Mouse (Mus musculus) embryonic facial prominence, embryonic 11.5 days (tissue): ENCODE measurements around the gene Cd300lb. TPM values are rescaled to one million over a fixed set of nuclear protein-coding genes. Genes with fewer than 3 reads are reported as not detected.
"Not testable (repeated sequence)": the region's sequence is repeated elsewhere in the genome, so short reads cannot be mapped to it uniquely, and the experiment has no call there.

Experiments
- ATAC-seq: fragments of 200-750 bp; cut with Nextera tagmentation; replicated peaks from 2 replicates; pipeline ENCODE4 v1.8.0; 2017; ENCODE audit warnings: low read depth; ENCODE audit not compliant: insufficient number of reproducible peaks, low FRiP score, low TSS enrichment
- DNase-seq: peaks from one replicate; pipeline ENCODE4 v3.0.0-alpha.2; 2015; ENCODE audit warnings: low spot score
- H3K27ac ChIP-seq: fragments of 300-500 bp; sonication (generic); replicated peaks from 2 replicates; pipeline ENCODE4 v1.5.1; 2014; ENCODE audit warnings: mild to moderate bottlenecking, low read depth, low read length, control low read depth
- H3K27me3 ChIP-seq: fragments of 300-500 bp; sonication (generic); 2 replicates; pipeline ENCODE4 v1.6.1; 2014; ENCODE audit warnings: mild to moderate bottlenecking, low read length, moderate library complexity, mixed read lengths; ENCODE audit not compliant: control insufficient read depth, insufficient read depth
- H3K36me3 ChIP-seq: fragments of 300-500 bp; sonication (generic); replicated peaks from 2 replicates; pipeline ENCODE4 v1.6.1; 2014; ENCODE audit warnings: low read depth, mild to moderate bottlenecking, low read length, moderate library complexity, mixed read lengths; ENCODE audit not compliant: control insufficient read depth, insufficient read depth
- H3K4me1 ChIP-seq: fragments of 300-500 bp; sonication (generic); 2 replicates; pipeline ENCODE4 v1.6.1; 2014; ENCODE audit warnings: low read length, mixed read lengths; ENCODE audit not compliant: control insufficient read depth, insufficient read depth
- H3K4me2 ChIP-seq: fragments of 300-500 bp; sonication (generic); 2 replicates; pipeline ENCODE4 v1.6.1; 2014; ENCODE audit warnings: low read depth, mild to moderate bottlenecking, control low read depth, low read length, moderate library complexity
- H3K4me3 ChIP-seq: fragments of 300-500 bp; sonication (generic); 2 replicates; pipeline ENCODE4 v1.5.1; 2014; ENCODE audit warnings: low read depth, low read length, control low read depth
- H3K9ac ChIP-seq: fragments of 300-500 bp; sonication (generic); replicated peaks from 2 replicates; pipeline ENCODE4 v1.6.1; 2014; ENCODE audit warnings: mild to moderate bottlenecking, control low read depth, low read length
- H3K9me3 ChIP-seq: fragments of 300-500 bp; sonication (generic); replicated peaks from 2 replicates; pipeline ENCODE4 v1.6.1; 2016; ENCODE audit warnings: mild to moderate bottlenecking, low read length, inconsistent platforms, mixed read lengths; ENCODE audit not compliant: control insufficient read depth
- WGBS: fragments of 180-500 bp; shearing (Covaris S2); extraction: QIAGEN DNeasy Blood & Tissue Kit; methylation state at CpG from one replicate; pipeline ENCODE4 v1.1.7; 2014; 5-methylcytosine and 5-hydroxymethylcytosine counted together
- polyA plus RNA-seq: library from polyadenylated mRNA; unstranded; fragments of >200 nt; fragmentation: Nextera tagmentation; extraction: Ambion mirVana; gene quantifications from 2 replicates; pipeline ENCODE4 v1.2.1, GENCODE M21; 2014

Cd300lb gene
- polyA plus RNA-seq, 1 experiment from 2014 or later = not detected

- ATAC-seq = no peak
- Histone ChIP-seq H3K27ac (no peak overlapping the region), H3K4me2 (no peak overlapping the region), H3K27me3 (no peaks in the 10 kb centered on the region), H3K4me1 (no peaks in the 10 kb centered on the region), H3K36me3 (no peaks in the 10 kb centered on the region), H3K9me3 (no peaks in the 10 kb centered on the region), H3K4me3 (no peak overlapping the region), H3K9ac (no peak overlapping the region)
- DNase-seq = no peak
- WGBS = 81% methylated on average over 2 of the region's 2 CpGs
Observed at GRCm38 (mm10) chr11:114929581-114929980, 4.6 kb downstream of the Cd300lb start.

GRCm38 (mm10) chr11:114923961-114924360 is 10.2 kb downstream of the Cd300lb start:
- ATAC-seq (no peak), DNase-seq (peak; percentile 38)
- Histone ChIP-seq H3K9ac (no peak overlapping the region), H3K27ac (no peak overlapping the region), H3K4me2 (no peak overlapping the region), H3K9me3 (no peaks in the 10 kb centered on the region), H3K36me3 (no peaks in the 10 kb centered on the region), H3K4me1 (no peaks in the 10 kb centered on the region), H3K4me3 (no peak overlapping the region), H3K27me3 (no peaks in the 10 kb centered on the region)
- 65% methylated on average over 4 of the region's 4 CpGs for WGBS

- DNase-seq (no peak), ATAC-seq (no peak)
- H3K27me3 ChIP-seq = no peaks in the 10 kb centered on the region
- WGBS = 73% methylated on average over 4 of the region's 4 CpGs
- H3K9me3 ChIP-seq = no peaks in the 10 kb centered on the region
- no peak overlapping the region for H3K4me2 ChIP-seq
- H3K36me3 ChIP-seq = no peaks in the 10 kb centered on the region
- no peaks in the 10 kb centered on the region for H3K4me1 ChIP-seq
- H3K27ac ChIP-seq = no peak overlapping the region
- no peak overlapping the region for H3K4me3 ChIP-seq
- no peak overlapping the region for H3K9ac ChIP-seq
Observed at GRCm38 (mm10) chr11:114922439-114922838, 11.7 kb downstream of the Cd300lb start.

GRCm38 (mm10) chr11:114917120-114917519 is 17.1 kb downstream of the Cd300lb start:
- WGBS = 79% methylated on average over 6 of the region's 6 CpGs
- no peaks in the 10 kb centered on the region for H3K36me3 ChIP-seq
- no peak overlapping the region for H3K4me2 ChIP-seq
- ATAC-seq = no peak
- no peaks in the 10 kb centered on the region for H3K4me1 ChIP-seq
- no peak overlapping the region for H3K27ac ChIP-seq
- no peak for DNase-seq
- no peak overlapping the region for H3K9ac ChIP-seq
- H3K9me3 ChIP-seq = no peaks in the 10 kb centered on the region
- H3K4me3 ChIP-seq = no peak overlapping the region
- H3K27me3 ChIP-seq = no peaks in the 10 kb centered on the region

- no peaks in the 10 kb centered on the region for H3K4me1 ChIP-seq
- ATAC-seq = no peak
- DNase-seq = no peak
- 48% methylated on average over 7 of the region's 7 CpGs for WGBS
- no peak overlapping the region for H3K4me3 ChIP-seq
- H3K36me3 ChIP-seq = no peaks in the 10 kb centered on the region
- no peak overlapping the region for H3K9ac ChIP-seq
- H3K27ac ChIP-seq = no peak overlapping the region
- H3K9me3 ChIP-seq = no peaks in the 10 kb centered on the region
- no peak overlapping the region for H3K4me2 ChIP-seq
- H3K27me3 ChIP-seq = no peaks in the 10 kb centered on the region
Observed at GRCm38 (mm10) chr11:114914978-114915377, 19.2 kb downstream of the Cd300lb start.

GRCm38 (mm10) chr11:114912847-114913246 is 21.3 kb downstream of the Cd300lb start:
- 16% methylated on average over 9 of the region's 9 CpGs for WGBS
- Histone ChIP-seq H3K9me3 (no peaks in the 10 kb centered on the region), H3K9ac (no peak overlapping the region), H3K36me3 (no peaks in the 10 kb centered on the region), H3K4me2 (no peak overlapping the region), H3K4me1 (no peaks in the 10 kb centered on the region), H3K4me3 (no peak overlapping the region), H3K27ac (no peak overlapping the region), H3K27me3 (no peaks in the 10 kb centered on the region)
- ATAC-seq (no peak), DNase-seq (peak; percentile 89)

- H3K4me2 ChIP-seq, DNase-seq, ATAC-seq, H3K9me3 ChIP-seq, H3K36me3 ChIP-seq, H3K9ac ChIP-seq, H3K4me1 ChIP-seq, H3K27ac ChIP-seq, H3K4me3 ChIP-seq, H3K27me3 ChIP-seq: not testable (repeated sequence)
- WGBS = 35% methylated on average over 3 of the region's 3 CpGs
Observed at GRCm38 (mm10) chr11:114909538-114909937, 24.6 kb downstream of the Cd300lb start.

- no peak overlapping the region for H3K4me2 ChIP-seq
- H3K9ac ChIP-seq = no peak overlapping the region
- no peaks in the 10 kb centered on the region for H3K9me3 ChIP-seq
- DNase-seq (no peak), ATAC-seq (no peak)
- no peak overlapping the region for H3K27ac ChIP-seq
- H3K4me1 ChIP-seq = no peaks in the 10 kb centered on the region
- H3K4me3 ChIP-seq = no peak overlapping the region
- no peaks in the 10 kb centered on the region for H3K27me3 ChIP-seq
- 42% methylated on average over 4 of the region's 4 CpGs for WGBS
- H3K36me3 ChIP-seq = no peaks in the 10 kb centered on the region
Observed at GRCm38 (mm10) chr11:114908086-114908485, 26.1 kb downstream of the Cd300lb start.
